Mouse (Mus musculus): ENCODE data around the gene Mip. TPM values are rescaled to one million over a fixed set of nuclear protein-coding genes. Genes with fewer than 3 reads are reported as not detected.
"Not testable (repeated sequence)": the region's sequence is repeated elsewhere in the genome, so short reads cannot be mapped to it uniquely, and the experiment has no call there.

The Mip gene
- polyA plus RNA-seq, 1 experiment from 2014 or later, result not detected

DNA sequence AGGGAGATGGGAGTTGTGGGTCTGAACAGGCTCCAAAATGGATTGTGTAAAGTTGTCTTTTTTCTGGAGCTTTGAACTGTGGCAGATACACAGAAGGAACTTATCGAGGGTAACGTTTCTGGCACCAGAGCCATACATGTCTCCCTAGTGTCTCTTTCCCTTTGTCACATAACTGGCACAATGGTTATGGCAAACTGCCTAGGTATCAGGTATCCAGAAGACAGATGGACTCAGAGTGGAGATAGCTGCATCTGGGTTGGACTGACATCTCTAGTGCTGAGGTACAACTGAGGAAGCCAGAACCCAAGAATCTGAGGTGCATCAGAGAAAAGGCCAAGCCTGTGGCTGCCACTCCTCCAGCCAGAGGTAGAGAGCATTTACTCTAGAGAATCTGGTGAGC is 15.5 kb upstream of the Mip start:
- peaks cover 9% of the 10 kb centered on the region for H3K36me3 ChIP-seq (ENCODE audit: control insufficient read depth, insufficient read depth)
- H3K27me3 ChIP-seq (replicated peaks; ENCODE audit: control insufficient read depth, insufficient read depth, low read length), result no peaks in the 10 kb centered on the region
- H3K4me1 ChIP-seq (replicated peaks; ENCODE audit: control insufficient read depth, insufficient read depth, low read length), result no peaks in the 10 kb centered on the region
- H3K9me3 ChIP-seq (ENCODE audit: control insufficient read depth), result no peaks in the 10 kb centered on the region
- 91% methylated on average over 2 of the region's 2 CpGs for WGBS
- H3K27ac ChIP-seq (ENCODE audit: low read depth, low read length), result no peak overlapping the region
- H3K4me2 ChIP-seq (replicated peaks; ENCODE audit: low read depth), result peak overlapping the region; percentile 88; the same call in 1 of the 2 replicates
- TF ChIP-seq CTCF (IDR thresholded peaks at IDR 0.05; ENCODE audit: low read depth), result no peak
- no peak overlapping the region for H3K9ac ChIP-seq (ENCODE audit: low read depth, low read length)
- no peak overlapping the region for H3K4me3 ChIP-seq (ENCODE audit: low read depth, low read length)
- ATAC-seq, result no peak

DNA sequence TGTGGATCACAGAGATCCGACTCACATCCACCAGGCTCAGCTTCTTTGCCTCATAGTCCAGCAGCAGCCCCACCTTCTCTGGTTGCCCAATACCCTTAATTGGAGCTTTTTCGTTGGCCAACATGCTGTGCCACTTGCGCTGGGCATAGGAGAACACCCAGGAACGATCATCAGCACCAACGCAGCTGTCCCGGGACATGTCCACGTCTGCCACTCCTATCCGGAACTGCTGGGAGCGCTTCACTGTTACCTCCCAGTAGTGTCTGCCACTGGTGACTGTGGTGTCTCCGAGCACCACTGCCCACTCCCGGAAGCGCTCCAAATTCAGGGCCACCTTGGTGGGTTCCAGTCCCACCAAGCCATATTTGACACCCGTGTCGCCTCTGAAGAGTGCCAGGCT is 14.7 kb upstream of the Mip start:
- Histone ChIP-seq H3K27ac (ENCODE audit: low read depth, low read length) (no peak overlapping the region), H3K9me3 (ENCODE audit: control insufficient read depth) (no peaks in the 10 kb centered on the region), H3K36me3 (ENCODE audit: control insufficient read depth, insufficient read depth) (peaks cover 9% of the 10 kb centered on the region), H3K27me3 (replicated peaks; ENCODE audit: control insufficient read depth, insufficient read depth, low read length) (no peaks in the 10 kb centered on the region), H3K9ac (ENCODE audit: low read depth, low read length) (peak overlapping the region; percentile 57), H3K4me1 (replicated peaks; ENCODE audit: control insufficient read depth, insufficient read depth, low read length) (no peaks in the 10 kb centered on the region), H3K4me2 (replicated peaks; ENCODE audit: low read depth) (peak overlapping the region; percentile 88), H3K4me3 (ENCODE audit: low read depth, low read length) (peak overlapping the region; percentile 68)
- no peak for TF ChIP-seq CTCF (IDR thresholded peaks at IDR 0.05; ENCODE audit: low read depth)
- peak; percentile 10; the same call in 1 of the 2 replicates for ATAC-seq
- 11% methylated on average over 14 of the region's 14 CpGs for WGBS

DNA sequence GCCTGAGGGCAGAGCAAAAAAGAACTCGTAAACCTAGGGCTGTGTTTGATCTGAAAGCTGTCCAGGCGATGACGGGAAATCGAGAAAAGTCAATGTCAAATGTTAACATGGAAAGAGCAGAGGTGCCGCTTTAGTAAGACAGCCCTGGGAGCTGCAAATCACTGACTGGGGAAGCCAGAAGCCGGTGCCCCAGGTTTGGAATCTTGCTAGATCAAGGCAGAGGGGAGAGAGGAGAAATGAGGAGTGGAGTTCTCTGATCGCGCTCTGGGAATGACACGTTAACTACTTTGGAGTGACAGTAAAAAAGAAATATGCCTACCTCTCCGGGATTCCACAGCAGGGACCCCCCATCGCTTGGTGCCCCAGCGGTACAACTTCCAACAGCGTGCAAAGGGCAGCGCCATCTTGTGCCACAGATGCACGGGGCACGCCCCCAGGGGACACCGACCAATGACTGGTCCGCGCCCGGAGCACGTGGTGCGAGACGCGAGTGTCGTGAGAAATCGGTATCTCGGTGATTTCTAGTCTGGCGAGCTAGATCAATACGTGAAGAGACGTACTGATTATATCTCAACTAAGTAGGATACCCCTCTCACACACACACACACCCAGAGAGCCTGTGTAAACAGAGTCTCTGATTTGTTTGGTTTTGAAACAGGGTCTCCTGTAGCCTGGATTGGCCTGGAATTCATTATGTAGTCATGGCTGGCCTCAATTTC is 14.1 kb upstream of the Mip start, which contains the start of gene Spryd4:
Gene Spryd4 (minus strand): TSS at position 418 of the 719 bp plus-strand sequence.
- ATAC-seq, result peak; percentile 92
- no peak within 1 kb of the TSS for H3K27ac ChIP-seq (ENCODE audit: low read depth, low read length)

DNA sequence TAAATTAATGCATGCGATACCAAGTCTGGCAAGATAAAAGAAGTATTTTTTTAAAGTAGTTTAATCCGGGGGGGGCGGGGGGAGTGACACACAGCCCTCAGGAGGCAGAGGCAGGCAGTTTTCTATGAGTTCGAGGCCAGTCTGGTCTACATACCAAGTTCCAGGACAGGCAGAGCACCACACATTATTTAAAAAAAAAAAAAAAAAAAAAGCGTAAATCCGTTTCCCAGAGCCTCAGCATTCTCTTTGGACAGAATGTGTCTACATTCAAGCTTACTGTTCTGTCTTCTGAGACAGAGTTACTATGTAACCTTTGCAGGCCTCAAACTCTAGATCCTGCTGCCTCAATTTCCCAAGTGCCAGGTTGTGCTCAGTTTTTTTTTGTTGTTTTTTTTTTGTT is 13.5 kb upstream of the Mip start:
- H3K27ac ChIP-seq (ENCODE audit: low read depth, low read length), result no peak overlapping the region
- no peaks in the 10 kb centered on the region for H3K27me3 ChIP-seq (replicated peaks; ENCODE audit: control insufficient read depth, insufficient read depth, low read length)
- H3K4me3 ChIP-seq (ENCODE audit: low read depth, low read length), result peak overlapping the region; percentile 68
- H3K36me3 ChIP-seq (ENCODE audit: control insufficient read depth, insufficient read depth), result peaks cover 3% of the 10 kb centered on the region; the same call in 1 of the 2 replicates
- H3K9me3 ChIP-seq (ENCODE audit: control insufficient read depth), result no peaks in the 10 kb centered on the region
- H3K4me1 ChIP-seq (replicated peaks; ENCODE audit: control insufficient read depth, insufficient read depth, low read length), result no peaks in the 10 kb centered on the region
- no peak for TF ChIP-seq CTCF (IDR thresholded peaks at IDR 0.05; ENCODE audit: low read depth)
- H3K9ac ChIP-seq (ENCODE audit: low read depth, low read length), result no peak overlapping the region
- ATAC-seq, result no peak
- H3K4me2 ChIP-seq (replicated peaks; ENCODE audit: low read depth), result peak overlapping the region; percentile 88
- WGBS, result 53% methylated on average over 6 of the region's 6 CpGs

More for the DNA sequence above, 14.1 kb upstream of the Mip start, which contains the start of gene Spryd4:
- peak within 1 kb of the TSS; percentile 57 for H3K9ac ChIP-seq (ENCODE audit: low read depth, low read length)
- peak; percentile 58 for TF ChIP-seq CTCF (IDR thresholded peaks at IDR 0.05; ENCODE audit: low read depth)
- H3K9me3 ChIP-seq (ENCODE audit: control insufficient read depth), result no peaks in the 10 kb centered on the region
- H3K27me3 ChIP-seq (replicated peaks; ENCODE audit: control insufficient read depth, insufficient read depth, low read length), result no peaks in the 10 kb centered on the region
- WGBS, result 0% methylated on average over 30 of the region's 30 CpGs
- peaks cover 7% of the 10 kb centered on the region for H3K36me3 ChIP-seq (ENCODE audit: control insufficient read depth, insufficient read depth)
- H3K4me3 ChIP-seq (ENCODE audit: low read depth, low read length), result peak within 1 kb of the TSS; percentile 68
- H3K4me2 ChIP-seq (replicated peaks; ENCODE audit: low read depth), result peak within 1 kb of the TSS; percentile 88
- H3K4me1 ChIP-seq (replicated peaks; ENCODE audit: control insufficient read depth, insufficient read depth, low read length), result no peaks in the 10 kb centered on the region

DNA sequence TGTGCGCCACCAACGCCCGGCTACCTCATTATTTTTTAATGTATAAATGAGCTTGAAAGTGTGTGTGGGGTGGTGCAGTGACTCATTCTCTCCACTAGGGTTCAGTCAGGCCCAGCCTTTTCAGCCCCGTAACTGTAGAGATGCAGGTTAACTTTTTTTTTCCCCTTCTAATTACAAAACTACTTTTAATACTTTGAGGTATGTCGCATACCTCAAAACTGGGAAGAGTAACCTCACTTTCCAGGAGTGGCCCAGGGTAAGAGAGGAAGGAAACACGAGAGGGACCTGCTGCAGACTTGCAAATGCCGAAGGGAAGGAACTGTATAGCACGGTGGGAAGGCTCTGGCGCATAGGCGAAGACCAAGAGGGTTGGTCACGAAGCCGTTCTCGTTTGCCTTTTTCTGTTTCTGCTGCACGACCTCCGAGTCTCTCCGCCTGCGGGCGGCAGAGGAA is 12.7 kb upstream of the Mip start:
- 0 out of 2 replicates have a peak overlapping the region, but pooled peaks have one; percentile 8 for H3K9ac ChIP-seq (ENCODE audit: low read depth, low read length)
- H3K9me3 ChIP-seq (ENCODE audit: control insufficient read depth), result no peaks in the 10 kb centered on the region
- H3K4me2 ChIP-seq (replicated peaks; ENCODE audit: low read depth), result peak overlapping the region; percentile 69
- no peaks in the 10 kb centered on the region for H3K27me3 ChIP-seq (replicated peaks; ENCODE audit: control insufficient read depth, insufficient read depth, low read length)
- under 1% methylated on average over 18 of the region's 18 CpGs for whole genome bisulfite sequencing
- TF ChIP-seq CTCF (IDR thresholded peaks at IDR 0.05; ENCODE audit: low read depth), result peak; percentile 80
- ATAC-seq, result peak; percentile 66
- H3K4me1 ChIP-seq (replicated peaks; ENCODE audit: control insufficient read depth, insufficient read depth, low read length), result no peaks in the 10 kb centered on the region
- H3K36me3 ChIP-seq (ENCODE audit: control insufficient read depth, insufficient read depth), result peaks cover 3% of the 10 kb centered on the region; the same call in 1 of the 2 replicates
- H3K27ac ChIP-seq (ENCODE audit: low read depth, low read length), result no peak overlapping the region
- peak overlapping the region; percentile 35 for H3K4me3 ChIP-seq (ENCODE audit: low read depth, low read length)

DNA sequence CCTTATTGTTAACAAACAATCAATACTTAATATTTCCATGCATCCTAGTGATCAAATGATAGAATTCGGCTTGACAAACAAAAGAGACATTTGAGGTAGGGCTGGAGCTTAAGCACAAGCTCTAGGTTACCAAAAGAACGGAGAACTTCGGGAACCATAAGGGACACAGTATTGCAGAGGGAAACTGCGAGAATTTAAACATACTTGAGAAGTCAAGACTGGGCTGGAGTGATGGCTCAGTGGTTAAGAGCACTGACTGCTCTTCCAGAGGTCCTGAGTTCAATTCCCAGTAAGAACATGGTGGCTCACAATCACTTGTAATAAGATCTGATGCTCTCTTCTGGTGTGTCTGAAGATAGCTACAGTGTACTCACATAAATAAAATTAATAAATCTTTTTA is 11.5 kb upstream of the Mip start:
- not testable (repeated sequence) for H3K36me3 ChIP-seq (ENCODE audit: control insufficient read depth, insufficient read depth); H3K9ac ChIP-seq (ENCODE audit: low read depth, low read length); H3K9me3 ChIP-seq (ENCODE audit: control insufficient read depth); H3K27me3 ChIP-seq (replicated peaks; ENCODE audit: control insufficient read depth, insufficient read depth, low read length); H3K27ac ChIP-seq (ENCODE audit: low read depth, low read length); H3K4me2 ChIP-seq (replicated peaks; ENCODE audit: low read depth); ATAC-seq; H3K4me3 ChIP-seq (ENCODE audit: low read depth, low read length); H3K4me1 ChIP-seq (replicated peaks; ENCODE audit: control insufficient read depth, insufficient read depth, low read length)
- 88% methylated on average over 4 of the region's 4 CpGs for WGBS

Measured in intestine, postnatal 0 days (tissue).